Mouse (Mus musculus) cortical plate, adult 2 months (tissue): ENCODE measurements around the gene Fibp.

Source experiments
- CTCF ChIP-seq: fragments of 200-500 bp; IDR thresholded peaks from 2 replicates; pipeline ENCODE4 v1.5.1; 2011; ENCODE audit warnings: mild to moderate bottlenecking, control low read depth, low read length; ENCODE audit not compliant: insufficient read depth; ENCODE audit errors: extremely low read depth
- POLR2A ChIP-seq: fragments of 200-500 bp; IDR thresholded peaks from 2 replicates; pipeline ENCODE4 v1.6.1; 2011; ENCODE audit warnings: mild to moderate bottlenecking, low read length, control low read depth; ENCODE audit not compliant: insufficient read depth; ENCODE audit errors: extremely low read depth

DNA sequence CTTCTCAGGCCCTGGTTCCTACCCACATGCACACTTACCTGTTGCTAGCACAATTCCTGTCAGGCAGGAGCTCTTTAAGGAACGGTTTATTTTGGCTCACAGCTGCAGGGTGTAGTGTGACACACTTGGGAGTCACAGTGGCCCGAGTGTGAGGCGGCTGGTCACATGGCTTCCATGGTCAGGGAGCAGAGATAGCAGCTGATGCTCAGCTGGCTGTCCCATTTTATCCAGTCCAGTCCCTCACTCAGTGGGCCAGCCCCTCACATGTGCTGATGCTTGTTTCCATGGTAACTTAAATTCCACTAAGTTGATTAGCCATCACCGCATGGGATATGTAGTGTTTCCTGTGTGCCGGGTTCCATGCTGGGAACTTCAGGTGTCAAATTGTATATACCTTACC, 48.5 kb upstream of the Fibp start:
- TF ChIP-seq CTCF = no peak
- TF ChIP-seq POLR2A = no peak
